Mouse (Mus musculus) layer of hippocampus, postnatal 14 days (tissue): Measurements from ENCODE around the gene Fmnl1. TPM values are rescaled to one million over a fixed set of nuclear protein-coding genes. Genes with fewer than 3 reads are reported as not detected.
A peak's percentile ranks its signal among the peaks of the same experiment; 100 is the strongest.

Source experiments
- DNase-seq, 2 experiments: peaks; one replicate each; pipeline ENCODE4 v3.0.0; 2021 to 2022; ENCODE audit warnings: low spot score in 2 of 2, mixed read lengths in 1 of 2
- long read RNA-seq, 2 experiments: library from polyadenylated mRNA; stranded (forward); transcript quantifications; one replicate each; pipeline ENCODE4 v2.0.0; 2021
- total RNA-seq, 2 experiments: library from RNA; stranded (reverse); gene quantifications; 2 replicates each; pipeline ENCODE4 v1.2.3; 2021

Fmnl1 gene
- total RNA-seq, result 100 to 1,000 TPM; 120 to 128 TPM
- long read RNA-seq, experiment 1, transcript Fmnl1-201 (15 exons, 2,830 nt), result major isoform, 7 of 52 reads
- long read RNA-seq, experiment 1, partial matches to known transcripts, result 39 of 52 reads
- long read RNA-seq, experiment 1, other reads (novel, unspliced or antisense), result 6 of 52 reads
- long read RNA-seq, experiment 2, partial matches to known transcripts, result 29 of 39 reads
- long read RNA-seq, experiment 2, other reads (novel, unspliced or antisense), result 7 of 39 reads

DNA sequence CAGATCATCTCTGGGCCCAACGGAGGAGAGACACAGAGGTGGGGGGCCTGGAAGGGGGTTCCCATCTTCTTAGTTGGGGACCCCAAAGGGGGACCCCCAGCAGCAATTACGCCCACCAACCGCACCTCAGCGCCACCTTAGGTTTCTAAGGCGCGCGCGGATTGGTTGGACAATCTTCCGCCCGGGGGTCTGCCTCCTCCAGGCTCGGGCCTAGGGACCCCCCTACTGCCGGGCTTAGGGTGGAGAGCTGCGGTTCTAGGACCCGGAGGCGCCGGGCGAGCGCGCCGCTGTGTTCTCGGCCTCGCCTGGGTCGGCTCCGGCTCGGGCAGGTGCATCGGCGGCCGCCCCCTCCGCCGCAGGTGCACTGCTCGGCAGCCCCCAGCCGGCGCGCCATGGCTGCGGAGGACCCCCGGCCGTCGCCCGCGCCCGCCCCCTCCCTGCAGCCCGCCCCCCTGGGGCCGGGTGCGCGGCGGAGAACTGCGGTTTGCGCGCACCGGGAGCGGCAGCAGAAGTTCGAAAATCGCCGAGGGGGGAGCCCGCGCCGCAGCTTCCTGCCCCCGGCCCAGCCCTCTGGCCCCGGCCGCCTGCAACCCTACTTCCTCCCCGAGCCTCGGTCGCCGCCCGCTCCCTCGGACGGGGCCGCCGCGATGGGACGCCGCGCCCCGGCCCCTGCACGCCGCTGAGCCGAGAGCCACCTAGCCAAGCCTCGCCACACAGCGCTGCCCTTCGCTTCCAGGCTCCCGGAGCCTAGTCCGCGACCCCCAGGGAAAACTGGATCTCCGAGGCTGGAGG, at the start of gene Fmnl1:
Fmnl1 (plus strand) TSS at position 614 of the 792 bp plus-strand sequence.
- DNase-seq, result peak in 1 of 2 experiments; percentile 57

DNA sequence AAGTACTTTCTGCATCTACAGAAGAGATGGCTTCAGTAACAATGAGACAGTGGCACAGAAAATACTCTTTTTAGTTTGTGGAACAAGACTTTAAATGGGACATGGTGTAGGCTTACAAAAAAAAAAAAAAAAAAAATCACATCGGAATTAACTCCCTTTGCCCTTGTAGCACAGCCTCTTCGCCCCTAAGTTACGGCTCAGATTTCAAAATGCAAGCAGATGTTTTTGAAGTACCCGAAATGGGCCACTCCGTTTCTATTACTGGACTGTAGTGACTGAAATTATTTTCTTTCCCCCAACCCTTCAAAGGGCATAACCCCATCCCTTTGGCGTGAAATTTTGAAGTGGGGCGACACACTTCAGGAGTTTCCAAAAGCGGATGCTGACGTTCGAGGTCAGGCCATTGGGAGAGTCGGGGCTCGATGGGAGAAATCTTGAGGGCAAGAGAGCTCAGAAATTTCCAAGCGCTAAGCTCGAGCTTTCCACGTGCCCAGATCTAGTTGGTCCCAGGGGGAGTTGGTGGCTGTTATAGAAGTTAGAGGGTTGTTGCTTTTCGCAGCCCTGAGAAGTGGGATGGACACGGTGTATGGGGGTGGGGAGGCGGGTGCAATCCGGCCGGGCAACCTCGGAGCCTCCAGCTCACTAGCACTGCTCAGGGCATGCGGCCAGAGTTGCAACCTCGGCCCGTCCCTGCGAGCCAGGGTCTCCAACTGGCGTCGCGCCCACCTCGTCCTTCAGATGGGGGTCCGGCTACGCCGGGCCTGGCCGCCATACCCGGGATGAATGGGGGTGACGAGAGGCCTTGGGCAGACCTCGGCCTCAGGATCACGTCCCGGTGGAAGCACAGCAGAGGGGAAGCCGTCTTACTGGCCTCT, 39.0 kb upstream of the Fmnl1 start, which contains the start of gene Hexim2:
Hexim2 (plus strand) TSS at position 729 of the 875 bp plus-strand sequence.
- DNase-seq, result peak; percentile 69 to 74

- DNase-seq, result peak; percentile 100
Measured at GRCm38 (mm10) chr11:103132576-103133455, 38.1 kb upstream of the Fmnl1 start.

GRCm38 (mm10) chr11:103133456-103134185, 37.3 kb upstream of the Fmnl1 start:
- no peak for DNase-seq

- DNase-seq, result no peak
Measured at GRCm38 (mm10) chr11:103134221-103134620, 36.7 kb upstream of the Fmnl1 start.

DNA sequence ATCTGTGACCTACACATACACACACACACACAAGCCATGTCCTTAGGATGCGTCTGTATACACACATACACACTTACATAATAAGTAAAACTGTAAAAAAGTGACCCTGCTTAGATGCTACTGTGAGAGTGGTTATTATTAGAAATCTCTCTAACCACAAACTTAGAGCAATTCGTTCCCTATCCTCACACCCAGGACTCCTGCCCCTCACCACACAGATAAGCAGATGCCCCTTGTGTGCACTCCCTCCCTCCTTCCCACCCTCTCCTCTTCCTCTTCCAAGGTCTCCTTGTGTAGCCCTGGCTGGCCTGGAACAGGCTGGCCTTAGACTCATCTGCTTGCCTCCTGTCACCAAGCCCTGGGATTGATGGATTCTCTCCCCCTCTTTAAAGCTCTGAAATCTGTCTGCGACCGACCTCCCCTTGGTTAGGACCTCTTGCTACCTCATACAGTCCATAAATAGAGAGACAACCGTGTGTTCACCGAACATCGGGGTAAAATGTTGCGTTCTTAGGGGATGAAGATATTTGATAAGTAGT, 34.8 kb upstream of the Fmnl1 start:
- no peak for DNase-seq

- no peak for DNase-seq
Measured at GRCm38 (mm10) chr11:103139951-103140762, 30.8 kb upstream of the Fmnl1 start.

DNA sequence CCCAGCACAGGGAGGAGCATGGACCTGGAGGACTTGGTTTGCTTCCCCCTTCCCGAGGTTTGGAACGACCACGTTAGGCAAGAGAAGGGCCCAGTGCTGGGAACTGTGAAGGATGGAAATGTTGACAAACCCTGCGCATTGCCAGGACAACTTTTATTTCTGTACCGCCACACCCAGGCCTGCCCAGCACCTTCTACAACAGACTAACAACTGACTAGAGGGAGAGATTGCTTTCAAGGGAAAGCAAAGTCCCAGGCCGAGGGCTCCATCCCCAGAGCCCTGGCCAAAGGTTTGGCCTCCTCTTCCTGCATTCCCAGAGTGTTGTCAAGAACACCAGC, 30.2 kb upstream of the Fmnl1 start:
- no peak for DNase-seq

DNA sequence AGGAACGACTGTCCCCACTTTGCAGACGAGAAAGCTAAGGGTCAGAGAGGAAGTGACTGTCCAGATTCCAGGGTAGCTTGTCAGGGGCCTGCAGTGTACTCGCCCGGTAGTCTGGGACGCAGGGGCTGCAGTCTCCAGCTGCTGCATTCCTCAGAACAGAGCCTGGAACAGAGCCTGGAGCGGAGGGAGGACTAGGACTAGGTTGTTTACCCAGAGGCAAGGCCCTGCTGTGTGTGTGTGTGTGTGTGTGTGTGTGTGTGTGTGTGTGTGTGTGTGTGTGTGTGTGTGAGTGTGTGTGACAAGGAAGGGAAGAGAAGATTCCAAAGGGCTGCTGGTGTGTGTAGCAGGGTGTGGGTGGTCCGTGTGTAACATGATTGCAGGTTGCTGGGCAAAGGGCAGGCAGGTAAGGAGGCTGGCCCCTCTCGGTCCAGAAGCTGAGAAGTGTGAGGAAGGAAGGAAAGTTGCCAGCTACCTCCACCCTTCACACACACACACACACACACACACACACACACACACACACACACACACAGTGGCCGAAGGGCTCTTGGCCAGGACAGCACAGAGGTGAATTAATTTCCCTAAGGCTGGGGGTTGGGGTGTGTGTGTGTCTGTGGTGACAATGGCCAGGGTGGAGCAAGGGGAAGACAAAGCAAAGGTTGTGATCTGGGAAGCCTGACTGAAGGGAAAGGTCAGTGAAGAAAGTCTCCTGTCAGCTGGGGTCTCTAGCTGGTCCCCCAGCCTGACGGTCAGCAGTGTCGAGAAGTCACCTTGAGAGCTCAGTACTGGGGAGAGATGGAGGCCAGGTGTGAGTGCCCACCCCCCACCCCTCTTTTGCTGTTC, 29.6 kb upstream of the Fmnl1 start:
- no peak for DNase-seq

DNA sequence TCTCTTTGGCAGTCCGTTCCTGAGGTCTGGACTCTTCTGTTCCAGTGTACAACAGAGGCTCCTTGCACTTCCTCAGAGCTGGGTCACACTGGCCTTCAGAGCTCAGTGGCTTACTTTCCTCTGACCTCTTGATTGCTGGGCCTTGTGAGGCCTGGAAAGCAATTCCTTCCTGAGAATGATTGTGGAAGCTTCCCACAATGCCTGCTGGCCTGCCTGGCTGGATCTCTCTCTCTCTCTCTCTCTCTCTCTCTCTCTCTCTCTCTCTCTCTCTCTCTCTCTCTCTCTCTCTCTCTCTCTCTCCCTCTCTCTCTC, 29.0 kb upstream of the Fmnl1 start:
- DNase-seq, result no peak

GRCm38 (mm10) chr11:103142441-103143182, 28.3 kb upstream of the Fmnl1 start:
- peak; percentile 80 to 93 for DNase-seq

DNA sequence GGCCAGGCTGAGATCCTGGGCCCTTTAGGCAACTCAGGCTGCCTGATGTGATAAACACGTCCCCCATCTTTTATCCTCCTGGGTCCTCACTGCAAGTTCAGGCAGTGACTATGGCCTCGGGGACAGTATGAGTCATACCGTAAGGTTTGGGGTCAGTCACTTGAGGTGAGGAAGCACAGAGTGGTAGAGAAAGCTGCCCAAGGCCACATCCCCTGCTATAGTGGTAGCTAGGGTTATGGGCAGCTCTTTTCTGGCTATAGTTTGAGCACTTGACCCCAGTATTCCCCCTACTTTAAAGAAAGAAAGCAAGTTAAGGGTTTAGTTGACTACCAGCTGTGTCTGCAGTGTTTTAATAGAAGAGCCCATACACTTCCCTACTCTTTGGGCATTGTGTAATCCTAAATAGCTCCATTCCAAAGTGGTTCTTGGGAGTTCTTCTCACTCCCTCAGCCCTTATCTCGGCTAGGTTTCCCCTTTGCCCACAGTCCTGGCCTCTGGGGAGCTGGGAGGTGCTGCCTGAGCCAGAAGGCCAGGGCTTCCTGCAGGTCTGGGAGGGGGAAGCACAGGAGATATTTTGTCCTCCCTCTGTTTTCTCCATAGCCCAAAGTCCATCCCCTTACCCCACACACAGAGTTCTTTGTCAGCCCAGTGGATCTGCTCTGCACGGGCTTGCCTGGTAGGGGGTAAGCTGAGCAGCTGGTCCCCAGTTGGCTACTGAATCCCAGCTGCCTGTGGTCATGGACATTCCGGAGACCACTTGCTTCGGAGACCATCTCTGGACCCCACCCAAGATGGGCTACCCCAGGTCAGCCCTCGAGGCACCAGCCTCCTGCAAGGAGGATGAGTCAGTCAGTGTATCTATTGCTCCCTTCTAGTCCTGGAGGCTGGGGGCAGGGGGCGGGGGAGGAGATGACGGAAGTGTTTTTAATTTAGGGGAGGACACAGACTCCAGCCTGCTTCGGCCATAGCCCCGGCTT, 26.3 kb upstream of the Fmnl1 start:
- DNase-seq, result no peak

GRCm38 (mm10) chr11:103146386-103146785, 24.5 kb upstream of the Fmnl1 start:
- no peak for DNase-seq

DNA sequence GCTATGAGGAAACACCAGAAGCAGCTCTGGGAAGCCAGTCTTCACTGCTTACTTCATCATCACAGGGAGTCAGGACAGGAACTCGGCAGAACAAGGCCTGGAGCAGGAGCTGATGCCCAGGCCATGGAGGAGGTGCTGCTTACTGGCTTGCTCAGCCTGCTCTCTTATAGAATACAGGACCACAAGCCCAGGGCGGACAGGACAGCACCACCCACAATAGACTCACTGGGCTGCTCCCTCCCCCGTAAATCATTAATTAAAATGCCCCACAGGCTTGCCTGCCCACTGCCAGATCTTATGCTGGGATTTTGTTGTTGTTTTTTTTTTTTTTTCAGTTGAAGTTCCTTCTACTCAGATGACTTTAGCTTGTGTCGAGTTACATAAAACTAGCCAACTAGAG, 23.1 kb upstream of the Fmnl1 start:
- DNase-seq, result no peak

GRCm38 (mm10) chr11:103149771-103150170, 21.1 kb upstream of the Fmnl1 start:
- DNase-seq, result no peak
